Mouse (Mus musculus): ENCODE data around the gene Gtf3c4. TPM values are rescaled to one million over a fixed set of nuclear protein-coding genes. Genes with fewer than 3 reads are reported as not detected.

Gtf3c4 gene
- polyA plus RNA-seq, 1 experiment, result 4.0 TPM

DNA sequence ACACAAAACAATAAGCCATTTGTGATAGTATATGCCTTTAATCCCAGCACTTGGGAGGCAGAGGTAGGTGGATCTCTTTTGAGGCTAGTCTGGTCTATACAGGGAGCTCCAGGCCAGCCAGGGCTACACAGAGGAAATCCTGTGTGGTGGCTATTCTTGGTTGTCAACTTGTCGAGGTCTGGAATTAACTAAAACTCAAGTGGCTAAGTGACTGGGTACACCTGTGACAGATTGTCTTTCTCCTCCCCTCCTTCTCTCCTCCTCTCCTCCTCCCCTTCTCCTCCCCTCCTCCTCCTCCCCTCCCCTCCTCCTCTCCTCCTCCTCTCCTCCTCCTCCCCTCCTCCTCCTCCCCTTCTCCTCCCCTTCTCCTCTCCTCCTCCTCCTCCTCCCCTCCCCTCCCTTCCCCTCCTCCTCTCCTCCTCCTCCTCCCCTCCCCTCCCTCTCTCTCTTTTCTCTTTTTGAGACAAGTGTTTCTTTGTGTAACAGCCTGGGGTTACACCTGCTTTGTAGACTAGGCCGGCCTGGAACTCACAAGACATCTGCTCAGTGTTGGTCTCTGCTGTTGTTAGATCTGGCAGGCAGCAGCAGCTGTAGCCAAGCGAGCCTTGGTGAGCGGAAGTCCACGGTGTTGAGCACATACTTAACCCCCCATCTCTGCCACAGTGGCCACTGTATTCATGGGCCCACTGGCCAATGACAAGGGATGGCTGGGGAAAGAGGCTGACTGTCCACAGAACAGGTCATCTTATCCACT, 29.7 kb downstream of the Gtf3c4 start:
- no peak for DNase-seq (ENCODE audit: low read depth, low spot score)
- whole genome bisulfite sequencing, result 32% methylated on average over 5 of the region's 5 CpGs

DNA sequence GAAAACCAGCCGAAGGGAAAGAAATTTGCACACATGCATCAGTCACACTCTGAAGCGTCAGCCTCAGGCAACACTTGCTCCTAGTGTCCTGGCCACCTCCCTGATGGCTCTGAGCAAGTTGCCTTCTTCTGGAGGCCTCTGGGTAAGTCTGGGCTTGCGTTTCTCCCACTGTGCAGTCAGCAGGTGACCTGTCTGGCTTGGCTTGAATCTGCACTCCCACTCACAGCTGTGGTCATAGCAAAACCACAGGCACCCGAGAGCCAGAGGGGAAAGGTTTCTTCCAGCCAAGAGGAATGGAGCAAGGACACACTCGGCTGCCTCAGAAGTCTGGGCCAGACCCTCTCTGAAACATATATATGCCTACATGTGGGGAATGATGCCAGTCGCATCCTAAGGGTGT, 31.3 kb downstream of the Gtf3c4 start:
- no peak for DNase-seq (ENCODE audit: low read depth, low spot score)
- 77% methylated on average over 6 of the region's 6 CpGs for WGBS

DNA sequence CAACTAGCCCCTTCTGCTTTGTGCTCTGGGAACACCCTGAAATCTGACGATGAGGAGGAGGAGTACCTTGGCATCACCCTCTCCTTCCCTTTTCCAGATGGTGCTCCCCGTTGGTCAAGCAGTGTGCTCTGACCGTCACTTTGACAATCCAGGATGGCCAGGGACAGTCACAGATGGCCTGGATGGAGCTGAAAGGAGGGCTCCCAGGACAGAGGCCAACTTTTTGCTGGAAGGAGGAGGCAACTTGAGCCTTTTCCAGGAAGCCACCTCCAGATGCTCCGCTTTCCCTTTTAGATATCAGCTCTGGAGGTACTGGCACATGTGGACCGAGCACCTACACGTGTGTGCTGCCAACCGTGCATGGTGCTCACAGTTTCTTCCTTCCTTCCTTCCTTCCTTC, 36.8 kb downstream of the Gtf3c4 start:
- 79% methylated on average over 7 of the region's 7 CpGs for WGBS

DNA sequence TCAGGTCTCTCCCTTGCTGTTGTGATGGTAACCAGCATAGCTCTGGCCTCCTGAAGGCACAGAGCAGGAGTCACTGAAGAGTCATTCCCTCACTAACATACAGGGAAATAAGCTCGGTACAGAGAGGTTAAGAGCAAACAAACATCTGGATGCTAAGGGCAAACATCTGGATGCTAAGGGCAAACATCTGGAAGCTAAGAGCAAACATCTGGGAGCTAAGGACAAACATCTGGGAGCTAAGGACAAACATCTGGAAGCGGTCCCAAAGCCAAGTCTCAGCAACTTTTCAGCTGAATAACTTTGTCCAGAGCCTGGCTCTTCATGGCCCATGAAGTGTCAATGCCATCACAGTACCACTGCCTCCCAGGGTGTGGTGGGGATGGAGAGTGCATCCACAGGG, 40.6 kb downstream of the Gtf3c4 start:
- WGBS, result 26% methylated on average over 2 of the region's 2 CpGs
- DNase-seq (ENCODE audit: low read depth, low spot score), result no peak

More for the DNA sequence above, 36.8 kb downstream of the Gtf3c4 start:
- DNase-seq (ENCODE audit: low read depth, low spot score), result no peak

DNA sequence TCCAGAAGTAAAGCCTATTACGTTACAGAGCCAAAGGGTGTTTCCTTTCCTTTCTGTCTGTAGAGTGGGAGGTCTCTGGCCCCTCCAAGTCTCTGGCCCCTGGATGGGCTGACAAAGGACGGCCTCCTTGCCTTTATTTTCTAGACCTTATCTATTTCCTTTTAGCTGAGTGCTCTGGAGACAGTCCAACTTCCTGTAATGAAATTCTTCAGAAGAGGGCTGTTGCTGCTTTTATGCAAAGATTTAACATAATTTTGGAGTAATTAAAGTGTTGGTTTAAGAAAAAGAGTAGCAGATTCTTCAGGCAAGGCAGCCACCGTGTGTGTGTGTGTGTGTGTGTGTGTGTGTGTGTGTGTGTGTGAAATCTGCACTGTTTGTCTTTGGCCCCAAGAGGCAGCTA, 41.8 kb downstream of the Gtf3c4 start:
- no peak for DNase-seq (ENCODE audit: low read depth, low spot score)
- WGBS, result 13% methylated on average over 3 of the region's 3 CpGs

DNA sequence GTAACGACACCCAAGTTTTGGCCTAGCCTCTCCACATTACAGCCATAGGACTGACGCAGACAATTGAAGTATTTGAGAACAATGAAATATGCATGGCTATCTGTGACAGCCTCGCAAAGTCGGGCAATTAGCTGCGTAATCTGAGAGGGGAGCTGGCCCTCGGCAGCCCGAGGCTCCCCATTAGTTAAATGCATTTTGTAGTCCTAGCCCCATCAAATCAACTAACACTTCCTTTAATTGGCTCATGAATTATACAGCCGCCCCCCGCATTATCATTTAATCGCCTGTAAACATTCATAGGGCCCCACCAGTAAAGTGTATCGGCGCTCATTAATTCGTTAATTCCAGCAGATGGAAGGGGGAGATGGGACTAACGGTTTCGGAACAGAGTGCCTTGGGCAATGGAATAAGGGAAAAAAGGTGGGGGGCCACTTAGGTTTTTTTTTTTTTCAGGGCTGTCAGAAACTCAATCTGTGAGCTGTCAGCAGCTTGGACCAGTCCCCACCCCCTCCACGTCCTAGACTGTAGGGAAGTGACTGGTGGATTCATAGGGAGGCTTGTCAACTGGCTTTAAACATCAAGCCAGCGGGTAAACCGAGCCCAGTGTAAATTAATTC, 42.6 kb downstream of the Gtf3c4 start:
- WGBS, result 64% methylated on average over 18 of the region's 18 CpGs
- DNase-seq (ENCODE audit: low read depth, low spot score), result no peak

DNA sequence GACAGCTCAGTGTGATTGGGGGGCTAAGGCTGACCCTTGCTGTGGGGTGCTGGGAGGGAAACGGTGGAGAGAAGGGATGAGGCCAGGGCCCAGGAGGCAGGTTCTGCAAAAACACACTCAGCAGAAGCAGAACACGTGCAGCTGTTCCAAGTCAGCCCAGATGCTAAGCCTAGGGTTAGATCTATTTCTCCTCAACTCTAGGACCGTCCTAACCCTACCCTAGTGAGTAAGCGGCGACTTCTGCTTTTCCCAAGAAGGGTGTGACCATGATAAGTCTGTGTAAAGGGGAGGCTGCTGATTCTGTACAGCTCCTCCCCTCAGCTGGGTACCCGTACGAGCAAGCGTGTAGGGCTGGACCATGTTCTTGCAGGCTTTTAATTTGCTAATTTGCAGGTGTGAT, 43.9 kb downstream of the Gtf3c4 start:
- DNase-seq (ENCODE audit: low read depth, low spot score), result no peak
- 40% methylated on average over 8 of the region's 8 CpGs for WGBS

DNA sequence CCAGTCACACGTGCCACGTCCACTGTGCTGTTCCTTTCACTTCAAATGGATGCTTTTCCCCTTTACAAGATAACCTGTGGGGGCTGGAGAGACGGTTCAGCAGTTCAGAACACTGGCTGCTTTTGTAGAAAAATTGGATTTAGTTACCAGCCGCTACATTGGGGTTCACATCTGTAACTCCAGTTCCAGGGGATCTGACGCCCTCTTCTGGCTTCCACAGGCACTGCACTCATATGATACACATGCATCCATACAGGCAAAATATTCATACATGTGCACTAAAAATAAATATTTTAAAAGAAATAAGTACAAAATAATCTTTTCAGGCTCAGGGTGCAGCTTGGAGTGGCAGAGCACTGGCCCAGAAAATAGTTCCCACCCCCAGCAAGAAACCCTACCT, 45.5 kb downstream of the Gtf3c4 start:
- WGBS, result 84% methylated on average over 5 of the region's 5 CpGs

DNA sequence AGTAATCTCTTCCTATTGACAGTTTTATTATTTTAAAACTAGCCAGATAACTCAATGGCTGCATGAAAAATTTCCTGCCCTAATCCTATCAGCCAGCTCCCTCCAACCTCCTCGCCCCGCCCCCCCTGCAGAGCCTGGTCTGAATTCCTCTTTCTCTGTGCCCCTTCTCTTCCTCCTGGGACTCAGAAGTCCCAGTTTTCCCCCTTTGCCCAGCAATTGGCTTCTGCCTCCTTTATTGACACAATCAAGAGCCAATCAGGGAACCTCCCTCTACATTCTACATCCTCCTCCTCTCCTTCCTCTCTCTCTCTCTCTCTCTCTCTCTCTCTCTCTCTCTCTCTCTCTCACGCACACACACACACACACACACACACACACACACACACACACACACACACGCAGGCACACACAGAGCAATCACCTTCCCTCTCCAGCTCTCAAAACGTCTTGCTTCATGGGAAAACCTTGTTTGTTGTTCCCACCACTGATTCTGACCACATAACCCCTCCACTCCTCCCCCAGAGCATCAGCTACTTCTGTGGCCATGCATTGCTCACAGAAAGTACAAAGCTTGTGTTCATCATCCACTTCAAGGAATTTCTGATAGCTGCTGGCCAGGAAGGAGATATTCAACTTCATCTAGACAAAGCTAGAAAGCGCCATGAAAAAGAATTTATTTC, 47.1 kb downstream of the Gtf3c4 start:
- DNase-seq (ENCODE audit: low read depth, low spot score), result no peak
- WGBS, result 21% methylated on average over 5 of the region's 6 CpGs

More for the DNA sequence above, 45.5 kb downstream of the Gtf3c4 start:
- DNase-seq (ENCODE audit: low read depth, low spot score), result no peak

DNA sequence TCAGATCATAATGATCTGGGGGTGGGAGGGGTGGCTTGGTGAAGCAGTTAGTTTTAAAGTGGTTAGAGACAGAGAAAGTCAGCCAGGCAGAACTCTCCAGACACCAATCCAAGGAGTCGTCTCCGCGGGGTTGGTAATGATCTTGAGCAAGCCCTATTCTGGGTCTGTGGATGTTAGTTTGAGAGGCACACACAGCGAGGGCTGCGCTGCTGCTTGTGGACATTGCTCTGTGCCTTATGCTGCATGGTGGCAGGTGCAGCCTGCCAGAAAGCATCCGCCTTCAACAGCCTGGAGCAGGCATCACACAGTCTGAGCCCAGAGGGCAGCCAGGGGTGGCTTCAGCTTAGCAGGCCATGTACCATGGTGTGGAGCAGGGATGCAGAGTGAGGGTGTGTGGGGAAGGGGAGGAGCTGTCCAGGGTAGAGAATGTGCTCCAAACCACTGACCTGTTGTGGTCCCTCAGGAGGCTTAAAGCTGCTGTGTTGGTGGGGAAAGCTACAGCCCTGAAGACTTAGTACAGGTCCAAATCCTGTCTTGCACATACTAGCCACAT, 53.0 kb downstream of the Gtf3c4 start:
- 68% methylated on average over 6 of the region's 6 CpGs for WGBS
- no peak for DNase-seq (ENCODE audit: low read depth, low spot score)

DNA sequence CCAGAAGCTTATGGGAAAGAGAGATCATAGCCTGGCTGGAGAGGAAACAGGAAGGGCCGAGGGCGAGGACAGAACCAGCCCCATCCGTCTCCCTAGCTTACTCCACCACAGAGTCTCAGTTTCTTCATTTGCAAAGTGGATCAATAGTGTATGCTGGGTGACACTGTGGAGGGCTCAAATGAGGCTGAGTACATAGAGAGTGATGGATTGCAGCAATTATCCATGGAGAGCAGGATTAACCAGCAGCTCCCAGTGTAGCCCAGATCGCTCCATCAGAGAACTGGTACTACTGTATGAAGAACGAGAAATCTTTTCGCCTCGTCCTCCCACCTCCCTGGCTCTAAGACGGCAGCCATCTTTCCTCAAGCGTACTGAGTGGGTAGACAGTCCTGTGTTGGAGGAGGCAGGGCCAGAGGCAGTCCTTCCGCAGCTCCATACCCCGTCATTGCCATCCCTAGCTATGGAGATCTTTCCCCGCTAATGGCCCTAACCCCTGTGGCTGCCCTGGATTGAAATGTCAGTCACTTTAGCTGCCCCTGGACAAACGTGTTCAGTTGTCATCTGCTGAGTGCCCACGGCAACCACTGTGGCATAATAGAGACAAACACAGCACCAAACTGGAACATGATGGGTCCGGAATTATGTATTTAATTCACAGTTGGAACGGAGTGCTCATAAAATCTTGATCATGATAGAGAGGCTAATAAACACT, 53.6 kb downstream of the Gtf3c4 start:
- WGBS, result 68% methylated on average over 16 of the region's 16 CpGs
- no peak for DNase-seq (ENCODE audit: low read depth, low spot score)

DNA sequence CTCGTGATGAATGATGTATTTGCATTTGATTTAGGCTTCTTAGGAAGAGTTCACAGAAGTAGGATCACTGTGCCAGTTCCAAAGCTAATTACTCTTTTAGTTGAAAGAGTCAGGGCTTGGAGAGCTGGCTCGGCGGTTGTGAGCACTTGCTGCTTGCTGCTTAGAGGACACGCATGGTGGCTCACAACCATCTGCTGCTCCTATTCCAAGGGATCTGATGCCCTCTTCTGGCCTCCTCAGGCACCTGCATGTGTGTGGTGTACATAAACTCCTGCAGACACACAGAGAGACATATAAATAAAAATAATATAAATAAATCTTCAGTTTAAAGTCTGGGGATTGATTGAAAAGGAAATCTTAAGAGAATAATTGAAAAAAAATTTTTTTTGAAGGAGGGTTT, 58.9 kb downstream of the Gtf3c4 start:
- no peak for DNase-seq (ENCODE audit: low read depth, low spot score)
- WGBS, result 92% methylated on average over 4 of the region's 4 CpGs

DNA sequence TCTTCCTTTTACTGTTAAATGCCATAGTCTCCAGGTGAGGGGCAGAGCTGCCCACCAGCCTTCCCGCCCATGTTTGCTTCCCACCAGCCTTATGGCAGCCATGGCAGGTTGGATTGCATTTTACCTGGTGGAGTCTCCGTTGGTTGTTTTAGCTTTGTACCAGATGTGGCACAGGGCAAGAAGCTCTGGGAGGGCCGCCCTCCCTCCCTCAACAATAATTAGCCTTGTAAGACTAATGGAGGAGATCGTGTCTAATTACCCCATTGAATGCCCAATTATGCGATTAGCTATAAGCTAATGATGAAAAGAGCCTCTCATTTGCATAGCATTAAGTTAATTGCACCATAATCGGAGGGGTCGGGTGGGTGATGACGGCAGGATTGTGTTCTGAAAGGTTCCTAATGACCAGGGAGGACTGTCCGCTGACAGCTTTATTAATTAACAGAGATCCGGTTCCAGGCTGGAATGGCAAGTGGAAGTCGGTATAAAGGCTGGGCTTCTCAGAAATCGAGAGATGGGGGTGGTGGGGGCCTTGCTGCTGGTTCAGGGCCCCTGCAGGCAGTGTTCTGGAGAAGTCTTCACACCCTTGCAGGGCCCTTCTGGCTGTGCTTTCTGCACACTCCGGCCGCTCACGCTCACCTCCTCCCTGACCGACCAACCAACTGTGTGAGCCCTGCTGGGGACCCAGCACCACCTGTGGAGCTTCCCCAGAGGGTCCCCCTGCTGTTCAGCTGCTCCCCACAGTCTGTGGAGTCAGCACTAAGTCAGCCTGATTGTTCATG, 60.0 kb downstream of the Gtf3c4 start:
- WGBS, result 69% methylated on average over 16 of the region's 16 CpGs
- DNase-seq (ENCODE audit: low read depth, low spot score), result no peak

DNA sequence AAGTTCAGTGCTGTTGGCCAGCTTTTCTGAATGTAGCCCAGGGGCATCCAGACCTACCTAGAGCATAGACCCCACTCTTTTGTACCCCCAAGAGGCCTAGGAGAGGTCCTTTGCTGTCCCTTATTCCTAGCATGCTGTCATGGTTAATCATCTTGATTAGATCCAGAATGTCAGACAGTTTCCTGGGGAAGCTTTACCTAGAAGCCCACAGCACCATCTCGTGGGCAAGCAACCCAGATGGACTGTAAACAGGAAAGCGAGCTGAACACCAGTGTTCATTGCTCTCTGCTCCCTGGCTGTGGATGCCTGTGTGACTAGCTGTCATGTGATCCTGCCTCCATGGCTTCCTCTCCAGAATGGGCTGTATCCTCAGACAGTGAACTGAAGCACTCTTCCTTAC, 63.4 kb downstream of the Gtf3c4 start:
- DNase-seq (ENCODE audit: low read depth, low spot score), result no peak
- 58% methylated on average over 2 of the region's 2 CpGs for WGBS

DNA sequence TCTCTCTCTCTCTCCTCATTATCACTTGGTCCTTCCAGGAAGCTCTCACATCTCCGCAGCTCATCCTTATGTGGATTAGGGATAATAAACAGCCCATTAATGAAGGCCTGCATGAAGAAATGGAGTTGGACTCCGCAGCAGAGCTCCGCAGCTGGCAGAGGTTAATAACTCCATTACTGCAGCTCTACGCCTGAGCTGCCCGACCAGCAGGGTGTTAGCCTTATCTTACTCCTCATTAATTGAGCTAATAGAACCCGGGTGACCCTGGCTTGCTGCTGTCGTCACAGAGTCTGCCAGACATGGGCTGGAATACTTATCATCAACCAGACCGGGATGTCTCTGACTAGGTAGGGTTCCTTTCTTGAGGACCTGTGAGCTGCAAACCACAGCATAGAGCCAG, 66.1 kb downstream of the Gtf3c4 start:
- no peak for DNase-seq (ENCODE audit: low read depth, low spot score)
- 59% methylated on average over 8 of the region's 8 CpGs for WGBS
